Mouse (Mus musculus) embryonic facial prominence, embryonic 10.5 days (tissue): ENCODE measurements around the gene Sema6b. TPM values are rescaled to one million over a fixed set of nuclear protein-coding genes. Genes with fewer than 3 reads are reported as not detected.

ENCODE experiments used
- DNase-seq: peaks from one replicate; pipeline ENCODE4 v3.0.0-alpha.2; 2017; ENCODE audit warnings: low spot score
- H3K27ac ChIP-seq: fragments of 300-500 bp; sonication (generic); replicated peaks from 2 replicates; pipeline ENCODE4 v1.5.1; 2016; ENCODE audit warnings: mild to moderate bottlenecking
- H3K27me3 ChIP-seq: fragments of 300-500 bp; sonication (generic); replicated peaks from 2 replicates; pipeline ENCODE4 v1.6.1; 2016; ENCODE audit warnings: low read depth, mild to moderate bottlenecking; ENCODE audit not compliant: poor library complexity, severe bottlenecking
- H3K36me3 ChIP-seq: fragments of 300-500 bp; sonication (generic); replicated peaks from 2 replicates; pipeline ENCODE4 v1.6.1; 2016; ENCODE audit warnings: mild to moderate bottlenecking, moderate library complexity
- H3K4me1 ChIP-seq: fragments of 300-500 bp; sonication (generic); 2 replicates; pipeline ENCODE4 v1.6.1; 2016
- H3K4me3 ChIP-seq: fragments of 300-500 bp; sonication (generic); 2 replicates; pipeline ENCODE4 v1.5.1; 2016; ENCODE audit warnings: mild to moderate bottlenecking, moderate library complexity
- H3K9me3 ChIP-seq: fragments of 300-500 bp; sonication (generic); 2 replicates; pipeline ENCODE4 v1.6.1; 2016; ENCODE audit warnings: mild to moderate bottlenecking
- WGBS: fragments of 180-500 bp; shearing (Covaris S2); methylation state at CpG from one replicate; pipeline ENCODE4 v1.1.7; 2016; 5-methylcytosine and 5-hydroxymethylcytosine counted together
- polyA plus RNA-seq: library from polyadenylated mRNA; unstranded; fragments of >200 nt; fragmentation: Nextera tagmentation; extraction: Ambion mirVana; gene quantifications from 2 replicates; pipeline ENCODE4 v1.2.1, GENCODE M21; 2016

Sema6b gene
- polyA plus RNA-seq, 1 experiment from 2014 or later: 1.0 TPM

- H3K4me1 ChIP-seq: peaks cover 28% of the 10 kb centered on the region
- WGBS: 88% methylated on average over 3 of the region's 3 CpGs
- DNase-seq: no peak
- no peak overlapping the region for H3K4me3 ChIP-seq
- no peaks in the 10 kb centered on the region for H3K36me3 ChIP-seq
- no peak overlapping the region for H3K27ac ChIP-seq
- H3K27me3 ChIP-seq: peaks cover 16% of the 10 kb centered on the region
- no peaks in the 10 kb centered on the region for H3K9me3 ChIP-seq
Observed at GRCm38 (mm10) chr17:56164510-56164909, 24.4 kb upstream of the Sema6b start.

- no peaks in the 10 kb centered on the region for H3K9me3 ChIP-seq
- peaks cover 22% of the 10 kb centered on the region for H3K27me3 ChIP-seq
- H3K4me3 ChIP-seq: 0 out of 2 replicates have a peak overlapping the region, but pooled peaks have one; percentile 62
- WGBS: 82% methylated on average over 6 of the region's 6 CpGs
- H3K27ac ChIP-seq: no peak overlapping the region
- no peaks in the 10 kb centered on the region for H3K36me3 ChIP-seq
- peaks cover 32% of the 10 kb centered on the region for H3K4me1 ChIP-seq
- no peak for DNase-seq
Observed at GRCm38 (mm10) chr17:56163523-56164102, 23.5 kb upstream of the Sema6b start.

GRCm38 (mm10) chr17:56162231-56162774, 22.2 kb upstream of the Sema6b start, which contains the start of gene Tnfaip8l1:
Gene Tnfaip8l1 (plus strand): TSS chr17:56162477.
- Histone ChIP-seq H3K36me3 (no peaks in the 10 kb centered on the region), H3K4me1 (peaks cover 32% of the 10 kb centered on the region), H3K9me3 (no peaks in the 10 kb centered on the region), H3K27ac (peak within 1 kb of the TSS; percentile 76), H3K27me3 (peaks cover 35% of the 10 kb centered on the region), H3K4me3 (peak within 1 kb of the TSS; percentile 62)
- DNase-seq: peak; percentile 97
- 1% methylated on average over 30 of the region's 30 CpGs for WGBS

- Histone ChIP-seq H3K4me3 (no peak overlapping the region; the same call in 1 of the 2 replicates), H3K4me1 (peaks cover 29% of the 10 kb centered on the region), H3K36me3 (no peaks in the 10 kb centered on the region), H3K27me3 (peaks cover 60% of the 10 kb centered on the region), H3K9me3 (no peaks in the 10 kb centered on the region), H3K27ac (no peak overlapping the region)
- peak; percentile 83 for DNase-seq
- WGBS: 3% methylated on average over 9 of the region's 9 CpGs
Observed at GRCm38 (mm10) chr17:56159729-56160128, 19.6 kb upstream of the Sema6b start.

- H3K4me1 ChIP-seq: peaks cover 27% of the 10 kb centered on the region
- DNase-seq: peak; percentile 61
- H3K27ac ChIP-seq: no peak overlapping the region
- peaks cover 90% of the 10 kb centered on the region for H3K27me3 ChIP-seq
- H3K9me3 ChIP-seq: no peaks in the 10 kb centered on the region
- H3K4me3 ChIP-seq: no peak overlapping the region
- WGBS: 51% methylated on average over 9 of the region's 9 CpGs
- no peaks in the 10 kb centered on the region for H3K36me3 ChIP-seq
Observed at GRCm38 (mm10) chr17:56153643-56154042, 13.5 kb upstream of the Sema6b start.

- no peaks in the 10 kb centered on the region for H3K9me3 ChIP-seq
- H3K36me3 ChIP-seq: no peaks in the 10 kb centered on the region
- peaks cover 35% of the 10 kb centered on the region for H3K4me1 ChIP-seq
- 47% methylated on average over 2 of the region's 2 CpGs for WGBS
- no peak for DNase-seq
- no peak overlapping the region for H3K4me3 ChIP-seq
- peaks cover 91% of the 10 kb centered on the region for H3K27me3 ChIP-seq
- no peak overlapping the region for H3K27ac ChIP-seq
Observed at GRCm38 (mm10) chr17:56149897-56150296, 9.8 kb upstream of the Sema6b start.

GRCm38 (mm10) chr17:56148790-56149618, 8.9 kb upstream of the Sema6b start:
- H3K9me3 ChIP-seq: no peaks in the 10 kb centered on the region
- 1% methylated on average over 30 of the region's 30 CpGs for WGBS
- H3K27me3 ChIP-seq: peaks cover 92% of the 10 kb centered on the region
- DNase-seq: no peak
- no peak overlapping the region for H3K27ac ChIP-seq
- no peaks in the 10 kb centered on the region for H3K36me3 ChIP-seq
- H3K4me3 ChIP-seq: peak overlapping the region; percentile 45
- peaks cover 27% of the 10 kb centered on the region for H3K4me1 ChIP-seq

GRCm38 (mm10) chr17:56148280-56148679, 8.1 kb upstream of the Sema6b start:
- Histone ChIP-seq H3K9me3 (no peaks in the 10 kb centered on the region), H3K27me3 (peaks cover 92% of the 10 kb centered on the region), H3K4me3 (peak overlapping the region; percentile 45), H3K36me3 (no peaks in the 10 kb centered on the region), H3K4me1 (peaks cover 20% of the 10 kb centered on the region), H3K27ac (no peak overlapping the region)
- WGBS: 18% methylated on average over 9 of the region's 9 CpGs
- no peak for DNase-seq

- H3K4me3 ChIP-seq: no peak overlapping the region
Observed at GRCm38 (mm10) chr17:56147420-56147819, 7.3 kb upstream of the Sema6b start.

GRCm38 (mm10) chr17:56146131-56146530, 6.0 kb upstream of the Sema6b start:
- 16% methylated on average over 9 of the region's 9 CpGs for WGBS
- H3K9me3 ChIP-seq: no peaks in the 10 kb centered on the region
- no peak overlapping the region for H3K27ac ChIP-seq
- peaks cover 100% of the 10 kb centered on the region for H3K27me3 ChIP-seq
- DNase-seq: no peak
- no peaks in the 10 kb centered on the region for H3K36me3 ChIP-seq
- no peak overlapping the region for H3K4me3 ChIP-seq
- H3K4me1 ChIP-seq: peaks cover 37% of the 10 kb centered on the region

More at GRCm38 (mm10) chr17:56147420-56147819, 7.3 kb upstream of the Sema6b start:
- DNase-seq: no peak
- Histone ChIP-seq H3K27ac (no peak overlapping the region), H3K4me1 (peaks cover 24% of the 10 kb centered on the region), H3K9me3 (no peaks in the 10 kb centered on the region), H3K27me3 (peaks cover 93% of the 10 kb centered on the region), H3K36me3 (no peaks in the 10 kb centered on the region)
- WGBS: 60% methylated on average over 12 of the region's 12 CpGs

- Histone ChIP-seq H3K9me3 (no peaks in the 10 kb centered on the region), H3K36me3 (no peaks in the 10 kb centered on the region), H3K4me1 (peaks cover 48% of the 10 kb centered on the region), H3K27ac (no peak overlapping the region), H3K4me3 (no peak overlapping the region), H3K27me3 (peaks cover 100% of the 10 kb centered on the region)
- WGBS: 77% methylated on average over 9 of the region's 9 CpGs
- DNase-seq: no peak
Observed at GRCm38 (mm10) chr17:56144546-56144945, 4.4 kb upstream of the Sema6b start.

- peaks cover 52% of the 10 kb centered on the region for H3K4me1 ChIP-seq
- H3K9me3 ChIP-seq: no peaks in the 10 kb centered on the region
- peak overlapping the region; percentile 60 for H3K4me3 ChIP-seq
- WGBS: 1% methylated on average over 47 of the region's 47 CpGs
- H3K27ac ChIP-seq: peak overlapping the region; percentile 65; the same call in 1 of the 2 replicates
- H3K27me3 ChIP-seq: peaks cover 100% of the 10 kb centered on the region
- DNase-seq: peak; percentile 75
- no peaks in the 10 kb centered on the region for H3K36me3 ChIP-seq
Observed at GRCm38 (mm10) chr17:56141702-56142605, 1.8 kb upstream of the Sema6b start.
